Mouse (Mus musculus) megakaryocyte, embryonic 14.5 days (primary cell): ENCODE results near the gene Olfr1446. TPM values are rescaled to one million over a fixed set of nuclear protein-coding genes. Genes with fewer than 3 reads are reported as not detected.

Experiments used
- H3K27me3 ChIP-seq: replicated peaks from 2 replicates; pipeline ENCODE3; 2012; ENCODE audit warnings: inconsistent platforms
- H3K36me3 ChIP-seq: replicated peaks from 2 replicates; pipeline ENCODE3; 2012; ENCODE audit warnings: low read length, inconsistent platforms, mixed read lengths
- H3K4me1 ChIP-seq: 2 replicates; pipeline ENCODE4 v1.6.1; 2012; ENCODE audit warnings: inconsistent platforms
- H3K4me3 ChIP-seq: replicated peaks from 2 replicates; pipeline ENCODE3; 2012; ENCODE audit warnings: moderate library complexity, mild to moderate bottlenecking, inconsistent platforms
- H3K9me3 ChIP-seq: 2 replicates; pipeline ENCODE4 v1.6.1; 2012; ENCODE audit warnings: inconsistent platforms
- FLI1 ChIP-seq: IDR thresholded peaks from 2 replicates; pipeline ENCODE4 v1.6.1; 2012; ENCODE audit warnings: low read length, inconsistent platforms, mixed read lengths
- GATA1 ChIP-seq: IDR thresholded peaks from 3 replicates; pipeline ENCODE4 v1.6.1; 2012; ENCODE audit warnings: mixed read lengths, low read length, inconsistent platforms, borderline replicate concordance
- polyA plus RNA-seq: library from polyadenylated mRNA; stranded (reverse); fragments of >175 nt; gene quantifications from 2 replicates; pipeline ENCODE4 v1.2.3, GENCODE M21; 2012; ENCODE audit warnings: low replicate concordance; ENCODE audit not compliant: insufficient read depth

The Olfr1446 gene
- polyA plus RNA-seq, result not detected in 2 replicates

DNA sequence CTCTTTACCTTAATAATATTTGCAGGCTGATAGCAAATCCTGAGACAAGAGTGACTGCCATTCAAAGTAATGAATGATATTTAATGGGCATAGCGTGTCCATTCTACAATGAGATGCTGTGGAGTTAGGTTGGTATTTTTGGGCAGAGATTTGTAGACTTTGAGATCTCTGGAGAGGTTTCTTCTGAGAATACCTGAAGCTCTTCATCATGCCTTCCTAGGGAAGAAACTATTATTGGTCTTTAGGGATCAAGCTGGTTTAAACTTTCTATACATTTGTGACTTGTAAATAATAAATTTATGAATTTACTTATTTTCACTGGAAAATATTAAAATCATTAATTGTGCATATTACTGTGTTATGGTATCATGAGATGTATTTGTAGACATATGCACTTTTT lies at the start of gene Olfr1446:
TSS of gene Olfr1446 (minus strand) at position 101 of the 400 bp plus-strand sequence.
- no peaks in the 10 kb centered on the region for H3K27me3 ChIP-seq
- H3K4me1 ChIP-seq, result peaks cover 7% of the 10 kb centered on the region
- no peak for TF ChIP-seq FLI1
- no peak for TF ChIP-seq GATA1
- peaks cover under 1% of the 10 kb centered on the region for H3K9me3 ChIP-seq
- no peak within 1 kb of the TSS for H3K4me3 ChIP-seq
- H3K36me3 ChIP-seq, result no peaks in the 10 kb centered on the region

DNA sequence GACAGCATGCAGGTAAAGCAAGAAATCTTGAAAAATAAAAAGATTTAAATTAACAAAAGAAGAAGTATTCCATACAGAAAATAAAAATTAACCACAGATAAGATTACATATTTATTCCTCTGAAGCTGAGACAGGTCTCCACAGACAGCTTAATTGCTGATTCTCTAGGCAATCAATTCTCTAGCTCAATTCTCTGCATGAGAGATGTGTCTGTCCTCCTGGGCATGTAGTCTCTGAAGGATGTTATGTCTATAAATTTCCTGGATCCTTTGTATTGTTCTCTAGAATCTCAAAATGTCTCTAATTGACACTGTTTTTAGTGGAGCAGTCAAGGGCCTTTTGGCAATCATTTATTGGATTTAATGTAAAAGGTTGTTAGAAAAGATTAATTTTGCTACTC lies 37.2 kb upstream of the Olfr1446 start, which contains the start of gene Olfr1449:
TSS of gene Olfr1449 (plus strand) at position 301 of the 400 bp plus-strand sequence.
- Histone ChIP-seq H3K9me3 (no peaks in the 10 kb centered on the region), H3K4me3 (no peak within 1 kb of the TSS), H3K36me3 (no peaks in the 10 kb centered on the region), H3K27me3 (no peaks in the 10 kb centered on the region), H3K4me1 (peaks cover 12% of the 10 kb centered on the region; the same call in 1 of the 2 replicates)
- no peak for TF ChIP-seq GATA1
- TF ChIP-seq FLI1, result no peak

DNA sequence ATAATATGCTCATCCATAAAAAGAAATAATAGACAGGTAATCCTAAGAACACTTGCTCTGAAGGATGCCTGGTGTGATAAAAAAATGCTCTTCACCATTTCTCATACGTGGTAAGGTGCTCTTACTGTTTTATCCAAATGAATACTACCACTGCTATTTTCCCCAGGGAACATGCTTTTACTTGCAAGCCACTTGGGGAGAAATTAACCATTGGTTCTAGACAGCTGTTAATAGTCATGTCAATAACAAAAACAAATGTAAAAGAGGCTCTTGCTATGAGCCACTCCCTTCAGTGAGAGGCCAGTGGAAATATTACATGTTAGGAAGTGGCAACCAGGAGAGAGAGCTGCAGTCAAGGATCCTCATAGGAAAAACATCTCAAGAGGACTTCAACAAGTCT lies 31.0 kb upstream of the Olfr1446 start, which contains the start of gene Olfr1448:
TSS of gene Olfr1448 (minus strand) at position 101 of the 400 bp plus-strand sequence.
- H3K4me1 ChIP-seq, result peaks cover 2% of the 10 kb centered on the region; the same call in 1 of the 2 replicates
- no peak within 1 kb of the TSS for H3K4me3 ChIP-seq
- no peaks in the 10 kb centered on the region for H3K27me3 ChIP-seq
- H3K9me3 ChIP-seq, result no peaks in the 10 kb centered on the region
- no peak for TF ChIP-seq FLI1
- TF ChIP-seq GATA1, result no peak
- H3K36me3 ChIP-seq, result no peaks in the 10 kb centered on the region

DNA sequence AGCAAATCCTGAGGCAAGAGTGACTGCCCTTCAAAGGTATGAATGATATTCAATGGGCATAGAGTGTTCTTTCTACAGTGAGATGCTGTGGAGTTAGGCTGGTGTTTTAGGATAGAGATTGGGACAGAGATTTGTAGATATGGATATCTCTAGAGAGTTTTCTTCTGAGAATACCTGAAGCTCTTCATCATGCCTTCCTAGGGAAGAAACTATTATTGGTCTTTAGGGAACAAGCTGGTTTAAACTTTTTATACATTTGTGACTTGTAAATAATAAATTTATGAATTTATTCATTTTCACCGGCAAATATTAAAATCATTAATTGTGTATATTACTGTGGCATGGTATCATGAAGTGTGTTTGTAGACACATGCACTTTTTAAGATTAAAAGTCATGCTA lies 10.3 kb upstream of the Olfr1446 start, which contains the start of gene Olfr1447:
TSS of gene Olfr1447 (minus strand) at position 101 of the 400 bp plus-strand sequence.
- Histone ChIP-seq H3K9me3 (peaks cover 5% of the 10 kb centered on the region), H3K4me3 (no peak within 1 kb of the TSS), H3K4me1 (peaks cover 4% of the 10 kb centered on the region; the same call in 1 of the 2 replicates), H3K36me3 (no peaks in the 10 kb centered on the region), H3K27me3 (no peaks in the 10 kb centered on the region)
- TF ChIP-seq GATA1 (no peak), FLI1 (no peak)

DNA sequence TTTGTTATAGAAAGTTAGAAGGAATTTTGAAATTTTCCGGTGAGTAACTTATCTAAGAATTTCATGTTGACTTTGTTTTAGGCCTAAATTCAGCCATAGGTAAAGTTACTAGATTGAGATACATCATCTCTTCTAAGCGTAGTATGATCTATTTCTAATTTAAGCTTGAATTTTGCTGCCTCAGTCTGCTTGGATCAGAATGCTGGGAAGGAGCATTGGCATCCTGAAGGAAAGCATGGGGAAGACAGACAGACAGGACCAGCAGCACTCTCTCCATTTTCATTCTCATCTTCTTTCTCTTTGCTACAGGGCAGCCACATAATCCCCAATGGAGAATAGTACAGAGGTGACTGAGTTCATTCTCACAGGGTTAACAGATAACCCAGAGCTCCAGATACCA lies 9.8 kb downstream of the Olfr1446 start, which contains the start of gene Olfr1445:
TSS of gene Olfr1445 (plus strand) at position 301 of the 400 bp plus-strand sequence.
- Histone ChIP-seq H3K9me3 (no peaks in the 10 kb centered on the region), H3K4me3 (no peak within 1 kb of the TSS), H3K4me1 (no peaks in the 10 kb centered on the region; the same call in 1 of the 2 replicates), H3K36me3 (no peaks in the 10 kb centered on the region), H3K27me3 (no peaks in the 10 kb centered on the region)
- no peak for TF ChIP-seq FLI1
- no peak for TF ChIP-seq GATA1

DNA sequence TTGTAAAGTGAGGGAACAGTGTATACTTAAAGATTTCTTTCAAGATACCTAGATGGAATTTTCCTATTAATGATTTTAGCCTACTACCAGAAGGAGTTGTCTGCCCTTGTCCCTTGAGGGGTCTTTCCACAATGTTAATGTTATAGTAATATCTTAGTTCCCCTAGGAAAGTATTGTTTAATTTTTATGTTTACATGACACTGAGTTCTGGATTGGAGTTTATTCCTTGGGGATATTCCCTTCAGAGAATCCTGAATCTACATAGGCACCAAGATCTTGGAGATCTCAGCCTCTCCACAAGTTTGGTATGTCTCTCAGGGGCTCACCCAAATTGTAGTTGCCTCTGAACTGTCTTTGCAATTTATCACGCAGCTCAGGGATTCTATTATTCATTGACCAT lies 36.3 kb downstream of the Olfr1446 start, which contains the start of gene Olfr1444:
TSS of gene Olfr1444 (plus strand) at position 301 of the 400 bp plus-strand sequence.
- no peak within 1 kb of the TSS for H3K4me3 ChIP-seq
- H3K27me3 ChIP-seq, result peaks cover 7% of the 10 kb centered on the region
- TF ChIP-seq GATA1, result no peak
- TF ChIP-seq FLI1, result no peak
- H3K9me3 ChIP-seq, result no peaks in the 10 kb centered on the region
- no peaks in the 10 kb centered on the region for H3K4me1 ChIP-seq
- no peaks in the 10 kb centered on the region for H3K36me3 ChIP-seq

DNA sequence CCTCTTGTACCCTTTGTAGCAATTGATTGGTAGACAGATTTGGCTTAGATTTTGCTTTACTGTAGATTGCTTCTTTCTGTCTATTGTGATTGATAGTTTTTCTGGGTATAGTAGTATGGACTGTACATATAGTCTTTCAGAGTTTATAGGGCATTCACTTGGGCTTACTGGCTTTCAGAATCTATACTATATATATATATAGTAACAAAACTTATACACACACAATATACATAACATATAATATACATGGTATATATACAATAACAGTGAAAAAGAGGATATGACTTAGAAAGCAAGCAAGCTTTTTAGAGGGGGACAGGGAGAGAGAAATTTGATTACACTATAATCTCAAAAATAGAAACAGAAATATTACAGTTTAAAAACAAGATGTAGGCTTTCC lies 46.9 kb downstream of the Olfr1446 start, which contains the start of gene Gm5244:
TSS of gene Gm5244 (plus strand) at position 301 of the 400 bp plus-strand sequence.
- Histone ChIP-seq H3K27me3 (peaks cover 2% of the 10 kb centered on the region), H3K9me3 (no peaks in the 10 kb centered on the region), H3K36me3 (no peaks in the 10 kb centered on the region), H3K4me1 (no peaks in the 10 kb centered on the region), H3K4me3 (no peak within 1 kb of the TSS)
- TF ChIP-seq GATA1 (no peak), FLI1 (no peak)

DNA sequence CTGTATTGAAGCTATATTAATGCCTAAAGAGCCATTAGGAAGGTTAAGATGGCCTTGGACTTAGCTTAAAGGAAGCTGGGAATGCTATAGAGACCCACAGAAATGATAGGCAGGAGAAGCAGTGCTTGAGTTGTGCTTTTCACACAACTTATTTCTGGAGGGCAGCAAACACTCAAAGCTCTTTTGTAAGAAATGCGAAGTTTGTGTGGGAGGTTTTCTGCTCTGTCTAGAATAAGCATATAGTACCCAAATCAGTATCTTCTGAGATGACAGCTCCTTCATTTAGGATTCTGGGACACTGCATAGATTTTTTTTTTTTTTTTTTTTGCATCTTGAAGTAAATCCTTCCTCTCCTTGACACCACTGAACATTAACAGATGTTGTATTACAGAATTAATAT lies 54.8 kb downstream of the Olfr1446 start:
- TF ChIP-seq GATA1, result no peak
- TF ChIP-seq FLI1, result no peak
- H3K36me3 ChIP-seq, result no peaks in the 10 kb centered on the region

More for the DNA sequence above, 54.8 kb downstream of the Olfr1446 start:
- Histone ChIP-seq H3K27me3 (no peaks in the 10 kb centered on the region), H3K4me3 (no peak overlapping the region), H3K4me1 (peaks cover 42% of the 10 kb centered on the region), H3K9me3 (no peaks in the 10 kb centered on the region)

Other genes with a start within 250 kb of the Olfr1446 start
- not detected in 2 replicates for gene Olfr1442, start 223.1 kb downstream of the Olfr1446 start, polyA plus RNA-seq
- gene Olfr1443, start 215.4 kb downstream of the Olfr1446 start, polyA plus RNA-seq, result not detected in 2 replicates
- not detected in 2 replicates for gene Keg1, start 197.7 kb downstream of the Olfr1446 start, polyA plus RNA-seq
- gene Cntf, start 127.9 kb downstream of the Olfr1446 start, polyA plus RNA-seq, result not detected in 2 replicates
- gene Zfp91, start 97.4 kb downstream of the Olfr1446 start, polyA plus RNA-seq, result 16.1 and 19.5 TPM in 2 replicates
- 0.27 TPM in 1 of 2 replicates, not detected in the other for gene Lpxn, start 97.3 kb downstream of the Olfr1446 start, polyA plus RNA-seq
- not detected in 2 replicates for gene Gm5244, start 46.8 kb downstream of the Olfr1446 start, polyA plus RNA-seq
- not detected in 2 replicates for gene Olfr1444, start 36.2 kb downstream of the Olfr1446 start, polyA plus RNA-seq
- gene Olfr1445, start 9.7 kb downstream of the Olfr1446 start, polyA plus RNA-seq, result not detected in 2 replicates
- not detected in 2 replicates for gene Olfr1447, start 10.2 kb upstream of the Olfr1446 start, polyA plus RNA-seq
- gene Olfr1448, start 30.9 kb upstream of the Olfr1446 start, polyA plus RNA-seq, result not detected in 2 replicates
- gene Olfr1449, start 37.3 kb upstream of the Olfr1446 start, polyA plus RNA-seq, result not detected in 2 replicates
- gene Olfr1450, start 56.7 kb upstream of the Olfr1446 start, polyA plus RNA-seq, result not detected in 2 replicates
- not detected in 2 replicates for gene Olfr1451, start 101.5 kb upstream of the Olfr1446 start, polyA plus RNA-seq
- not detected in 2 replicates for gene Olfr1453, start 134.8 kb upstream of the Olfr1446 start, polyA plus RNA-seq
- gene Olfr1454, start 167.1 kb upstream of the Olfr1446 start, polyA plus RNA-seq, result not detected in 2 replicates
- not detected in 2 replicates for gene Olfr1457, start 204.4 kb upstream of the Olfr1446 start, polyA plus RNA-seq
- gene Olfr1458, start 213.3 kb upstream of the Olfr1446 start, polyA plus RNA-seq, result not detected in 2 replicates